Comparison of ENCODE assay signal across 9 mouse cellular contexts in the genomic region with DNA sequence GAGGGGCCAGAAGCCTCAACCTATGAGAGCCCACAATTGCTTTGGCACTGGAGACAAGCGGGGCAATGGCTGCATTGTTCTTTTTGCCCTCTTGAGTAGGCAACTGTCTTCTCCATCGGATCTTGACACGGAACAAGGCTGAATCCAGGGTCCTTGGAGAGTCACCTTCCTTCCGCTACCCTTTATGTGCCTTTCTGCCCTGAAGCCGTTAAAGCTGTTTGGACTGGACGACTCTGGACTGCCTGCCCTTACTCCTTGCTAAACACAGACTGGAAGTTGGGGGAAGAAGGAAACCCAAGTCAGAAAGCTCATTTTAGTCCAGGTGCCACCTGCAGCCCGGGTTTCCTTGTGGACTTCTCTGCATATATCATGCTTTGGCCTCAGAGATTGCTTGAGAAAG. TPM values are rescaled to one million over a fixed set of nuclear protein-coding genes. Genes with fewer than 3 reads are reported as not detected.
A peak's percentile ranks its signal among the peaks of the same experiment; 100 is the strongest.
DNase-seq lines count a peak whose midpoint lies in the region; ATAC-seq and TF ChIP-seq lines count a peak whose summit lies in the region.
"Had no signal": no experiment of that assay in that cellular context is flagged by ENCODE, and none has a peak within 500 bp of the region (broad histone marks: within the 10 kb centered on the region; RNA-seq: fewer than 3 reads in every experiment).

No protein-coding gene starts in this region.

- peak overlapping the region; percentile 76 for H3K4me3 ChIP-seq in forebrain, postnatal 0 days (ENCODE audit: low read depth, low read length)
- peak overlapping the region; percentile 65 for H3K4me3 ChIP-seq in limb, embryonic 14.5 days (replicated peaks; ENCODE audit: low read length)
- peak overlapping the region; percentile 52 for H3K4me3 ChIP-seq in stomach, postnatal 0 days (ENCODE audit: low read depth, low read length)

- peak overlapping the region; percentile 81 for H3K9ac ChIP-seq in forebrain, postnatal 0 days
- peak overlapping the region; percentile 66 for H3K9ac ChIP-seq in limb, embryonic 14.5 days (ENCODE audit: low read depth, low read length, severe bottlenecking)
- H3K9ac ChIP-seq in stomach, postnatal 0 days (ENCODE audit: low read length) = peak overlapping the region; percentile 41; the same call in 1 of the 2 replicates

- no peak for TF ChIP-seq EP300 in stomach, postnatal 0 days (optimal IDR thresholded peaks at IDR 0.05)

- TF ChIP-seq CTCF in forebrain, postnatal 0 days (IDR thresholded peaks at IDR 0.05; ENCODE audit: low read depth) = no peak
- no peak for TF ChIP-seq CTCF in stomach, postnatal 0 days (IDR thresholded peaks at IDR 0.05; ENCODE audit: low read depth)

- H3K9me3 ChIP-seq in forebrain, postnatal 0 days (ENCODE audit: low read length) = no peaks in the 10 kb centered on the region
- no peaks in the 10 kb centered on the region for H3K9me3 ChIP-seq in limb, embryonic 14.5 days (ENCODE audit: control insufficient read depth, low read length)
- H3K9me3 ChIP-seq in stomach, postnatal 0 days (ENCODE audit: control insufficient read depth, low read length) = no peaks in the 10 kb centered on the region

- H3K36me3 ChIP-seq in forebrain, postnatal 0 days (ENCODE audit: insufficient read depth) = no peaks in the 10 kb centered on the region
- no peaks in the 10 kb centered on the region for H3K36me3 ChIP-seq in limb, embryonic 14.5 days (ENCODE audit: control insufficient read depth, insufficient read depth, low read length)
- no peaks in the 10 kb centered on the region for H3K36me3 ChIP-seq in stomach, postnatal 0 days (ENCODE audit: control insufficient read depth, insufficient read depth, low read length)

- ATAC-seq in forebrain, postnatal 0 days = 0 out of 2 replicates have a peak, but pooled peaks have one; percentile 0
- no peak for ATAC-seq in limb, embryonic 14.5 days (ENCODE audit: low FRiP score, low read depth)
- no peak for ATAC-seq in stomach, postnatal 0 days (ENCODE audit: low FRiP score, low TSS enrichment)
- ATAC-seq in CD4-positive, CD25-positive, alpha-beta regulatory T cell, adult 4 months = no peak
- ATAC-seq: inflammation-experienced regulatory T-cells, adult 6 months had no signal

- no peak for TF ChIP-seq POLR2A in limb, embryonic 14.5 days (IDR thresholded peaks at IDR 0.05; ENCODE audit: borderline replicate concordance, extremely low read depth, insufficient read depth, insufficient read length)

- H3K27me3 ChIP-seq in forebrain, postnatal 0 days (ENCODE audit: insufficient read depth, low read length) = no peaks in the 10 kb centered on the region
- H3K27me3 ChIP-seq in limb, embryonic 14.5 days (ENCODE audit: control insufficient read depth, insufficient read depth, low read length) = peaks cover 11% of the 10 kb centered on the region; the same call in 1 of the 2 replicates
- H3K27me3 ChIP-seq in stomach, postnatal 0 days (ENCODE audit: control insufficient read depth, insufficient read depth, low read length) = no peaks in the 10 kb centered on the region

- DNase-seq in right cerebral cortex, postnatal 25 days = peak; percentile 4
- DNase-seq in right cerebral cortex, postnatal 36 days (ENCODE audit: low spot score in 2 of 2) = no peak
- DNase-seq in forebrain, postnatal 0 days = no peak
- DNase-seq in limb, embryonic 14.5 days (ENCODE audit: low spot score) = no peak
- no peak for DNase-seq in stomach, postnatal 0 days (ENCODE audit: low spot score)
- DNase-seq in adrenal gland, postnatal 10 days = no peak
- no peak for DNase-seq in left cerebral cortex, postnatal 25 days (ENCODE audit: low spot score in 2 of 2)

- H3K4me2 ChIP-seq in forebrain, postnatal 0 days (ENCODE audit: low read depth) = peak overlapping the region; percentile 65
- H3K4me2 ChIP-seq in limb, embryonic 14.5 days (replicated peaks; ENCODE audit: low read depth, low read length, severe bottlenecking) = peak overlapping the region; percentile 97
- peak overlapping the region; percentile 97 for H3K4me2 ChIP-seq in stomach, postnatal 0 days (replicated peaks; ENCODE audit: low read depth)

- intact Hi-C loops in left cerebral cortex, postnatal 25 days (cut with DNase I) = loop anchor here (2.0 to 5.0 kb wide), 5 partner anchors 81 to 464 kb away; a partner anchor contains a TSS

- no peaks in the 10 kb centered on the region; the same call in 1 of the 2 replicates for H3K4me1 ChIP-seq in forebrain, postnatal 0 days (ENCODE audit: insufficient read depth)
- peaks cover 2% of the 10 kb centered on the region; the same call in 1 of the 2 replicates for H3K4me1 ChIP-seq in limb, embryonic 14.5 days (ENCODE audit: control insufficient read depth, insufficient read depth, low read length)
- no peaks in the 10 kb centered on the region for H3K4me1 ChIP-seq in stomach, postnatal 0 days (replicated peaks; ENCODE audit: control insufficient read depth, insufficient read depth)

- 5% methylated on average over 7 of the region's 7 CpGs for WGBS in forebrain, postnatal 0 days
- 2% methylated on average over 7 of the region's 7 CpGs for WGBS in limb, embryonic 14.5 days
- 8% methylated on average over 7 of the region's 7 CpGs for WGBS in stomach, postnatal 0 days

- H3K27ac ChIP-seq in forebrain, postnatal 0 days (ENCODE audit: low read depth, low read length) = peak overlapping the region; percentile 85
- H3K27ac ChIP-seq in limb, embryonic 14.5 days (replicated peaks; ENCODE audit: low read depth, low read length) = no peak overlapping the region
- H3K27ac ChIP-seq in stomach, postnatal 0 days (replicated peaks) = no peak overlapping the region

RNA-seq across cellular contexts. Expression of a gene that starts 0.5 kb away (rescaled TPM):
- total RNA-seq in forebrain, postnatal 0 days (2014; rRNA removed) = 53.3 and 60.3 TPM in 2 replicates
- 54.6 and 59.8 TPM in 2 replicates for polyA plus RNA-seq in forebrain, postnatal 0 days (2015; fragmentation: Nextera tagmentation; extraction: Ambion mirVana)
- 2.8 and 3.2 TPM in 2 replicates for polyA plus RNA-seq in limb, embryonic 14.5 days (2012; rRNA removed)
- 5.0 and 6.3 TPM in 2 replicates for polyA plus RNA-seq in limb, embryonic 14.5 days (2014; fragmentation: Nextera tagmentation; extraction: Ambion mirVana)
- polyA plus RNA-seq in stomach, postnatal 0 days (2015; fragmentation: Nextera tagmentation; extraction: Ambion mirVana) = 0.22 and 0.29 TPM in 2 replicates
- polyA plus RNA-seq in CD4-positive, CD25-positive, alpha-beta regulatory T cell, adult 4 months (2017; shearing (Covaris generic)) = under 1 TPM in 1 of 2 experiments, not detected in 1; 0.13 TPM
- total RNA-seq in adrenal gland, postnatal 10 days (2021) = 1 to 10 TPM in 1 of 2 experiments, under 1 TPM in 1; 0.76 to 1.1 TPM
- total RNA-seq in left cerebral cortex, postnatal 25 days (2021) = 10 to 100 TPM in 1 of 2 experiments, 1 to 10 TPM in 1; 8.6 to 13.9 TPM
- polyA plus RNA-seq: inflammation-experienced regulatory T-cells, adult 6 months had no signal
